Mouse (Mus musculus) hindbrain, postnatal 0 days (tissue): ENCODE measurements at regions not wholly inside any gene's neighbourhood (a gene's known extent, or its start where the extent isn't known, plus 50 kb on each side); places are given as distances from the start of the nearest gene placed in this dataset.

Source experiments
- ATAC-seq: fragments of 200-750 bp; cut with Nextera tagmentation; 2 replicates; pipeline ENCODE4 v1.8.0; 2017; ENCODE audit warnings: mild to moderate bottlenecking, moderate TSS enrichment, moderate library complexity
- DNase-seq: peaks from one replicate; pipeline ENCODE4 v3.0.0-alpha.2; 2015; ENCODE audit warnings: low spot score
- H3K27ac ChIP-seq: fragments of 300-500 bp; sonication (generic); 2 replicates; pipeline ENCODE4 v1.5.1; 2014; ENCODE audit warnings: mild to moderate bottlenecking
- H3K27me3 ChIP-seq: fragments of 300-500 bp; sonication (generic); 2 replicates; pipeline ENCODE4 v1.6.1; 2014; ENCODE audit warnings: low read length, mixed read lengths; ENCODE audit not compliant: insufficient read depth
- H3K36me3 ChIP-seq: fragments of 300-500 bp; sonication (generic); 2 replicates; pipeline ENCODE4 v1.6.1; 2014; ENCODE audit warnings: low read length, mixed read lengths; ENCODE audit not compliant: insufficient read depth
- H3K4me1 ChIP-seq: fragments of 300-500 bp; sonication (generic); 2 replicates; pipeline ENCODE4 v1.6.1; 2014; ENCODE audit warnings: antibody characterized with exemption, low read length, mixed read lengths; ENCODE audit not compliant: insufficient read depth
- H3K4me2 ChIP-seq: fragments of 300-500 bp; sonication (generic); 2 replicates; pipeline ENCODE4 v1.6.1; 2014; ENCODE audit warnings: low read depth, mild to moderate bottlenecking, low read length, moderate library complexity, mixed read lengths
- H3K4me3 ChIP-seq: fragments of 300-500 bp; sonication (generic); 2 replicates; pipeline ENCODE4 v1.5.1; 2014; ENCODE audit warnings: low read length
- H3K9ac ChIP-seq: fragments of 300-500 bp; sonication (generic); replicated peaks from 2 replicates; pipeline ENCODE4 v1.6.1; 2014; ENCODE audit warnings: mild to moderate bottlenecking, low read length, moderate library complexity, mixed read lengths
- H3K9me3 ChIP-seq: fragments of 300-500 bp; sonication (generic); 2 replicates; pipeline ENCODE4 v1.6.1; 2016; ENCODE audit warnings: low read length, mixed read lengths
- CTCF ChIP-seq: IDR thresholded peaks from 2 replicates; pipeline ENCODE4 v1.5.1; 2016; ENCODE audit warnings: antibody characterized with exemption, control low read depth, low read depth
- WGBS: fragments of 180-500 bp; shearing (Covaris S2); extraction: QIAGEN DNeasy Blood & Tissue Kit; methylation state at CpG from one replicate; pipeline ENCODE4 v1.1.7; 2014; 5-methylcytosine and 5-hydroxymethylcytosine counted together

DNA sequence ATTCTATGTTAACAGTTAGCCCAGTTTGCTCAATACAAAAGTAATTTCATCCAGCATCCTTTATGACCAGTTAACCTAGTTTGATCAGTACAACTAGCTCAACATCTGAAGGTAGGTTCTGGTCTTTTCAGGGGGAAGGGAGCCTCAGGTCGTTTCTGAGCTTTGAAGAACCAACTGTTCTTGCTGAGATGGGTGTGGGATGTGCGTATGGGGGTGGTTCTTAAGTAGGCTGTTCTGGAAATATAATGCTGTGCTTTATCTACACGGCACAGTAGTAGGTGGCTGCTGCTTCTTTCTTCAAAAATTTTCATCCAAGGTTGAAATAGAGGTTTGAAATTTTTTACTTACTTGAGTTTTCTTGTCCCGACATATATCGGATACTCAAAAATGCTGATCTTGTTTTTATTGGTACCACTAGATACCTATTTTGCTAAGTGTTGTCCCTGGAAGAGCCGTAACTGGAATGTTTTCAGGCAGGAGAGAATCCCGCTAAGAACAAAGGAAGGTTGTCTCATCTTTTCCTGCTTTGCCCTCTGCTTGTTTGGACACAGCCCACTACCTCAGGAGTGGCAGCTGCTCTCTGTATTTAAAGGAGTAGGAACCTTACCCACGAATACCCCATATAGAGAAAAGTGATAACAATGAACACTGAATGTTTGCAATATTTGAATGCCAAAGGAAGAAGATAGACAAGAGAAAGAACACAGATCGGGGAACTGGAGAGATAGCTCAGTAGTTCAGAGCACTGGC is 275.5 kb downstream of the Cdh10 start:
- no peak for ATAC-seq
- TF ChIP-seq CTCF: no peak
- Histone ChIP-seq H3K9ac (no peak overlapping the region), H3K36me3 (no peaks in the 10 kb centered on the region), H3K4me1 (no peaks in the 10 kb centered on the region), H3K27ac (no peak overlapping the region), H3K4me2 (no peak overlapping the region), H3K4me3 (no peak overlapping the region), H3K9me3 (no peaks in the 10 kb centered on the region), H3K27me3 (no peaks in the 10 kb centered on the region)
- 85% methylated on average over 9 of the region's 9 CpGs for WGBS
- no peak for DNase-seq

DNA sequence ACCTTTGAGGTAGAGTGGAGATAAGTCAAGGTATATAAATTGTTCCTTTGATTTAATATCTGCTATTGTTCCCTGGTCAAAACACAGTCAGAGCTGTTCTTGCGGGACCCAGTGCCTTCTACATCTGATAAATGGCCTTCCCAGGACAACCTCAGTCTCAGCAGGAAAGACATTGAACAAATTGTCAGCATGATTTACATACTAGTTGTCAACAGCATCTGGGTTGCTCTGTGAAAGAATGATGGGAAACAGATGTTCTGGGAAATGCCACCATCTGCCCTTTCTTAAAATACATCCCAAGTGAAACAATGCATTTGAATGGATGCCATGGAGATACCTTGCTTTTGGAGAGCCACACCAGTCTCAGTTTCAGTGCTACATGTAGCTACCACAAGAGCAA is 296.2 kb downstream of the Cdh10 start:
- no peaks in the 10 kb centered on the region for H3K4me1 ChIP-seq
- no peaks in the 10 kb centered on the region for H3K9me3 ChIP-seq
- DNase-seq (peak; percentile 18), ATAC-seq (no peak)
- H3K36me3 ChIP-seq: no peaks in the 10 kb centered on the region
- no peak overlapping the region for H3K4me3 ChIP-seq
- no peak overlapping the region for H3K9ac ChIP-seq
- TF ChIP-seq CTCF: no peak
- WGBS: 28% methylated on average over 1 of the region's 1 CpGs
- no peak overlapping the region for H3K27ac ChIP-seq
- H3K4me2 ChIP-seq: no peak overlapping the region
- H3K27me3 ChIP-seq: no peaks in the 10 kb centered on the region

DNA sequence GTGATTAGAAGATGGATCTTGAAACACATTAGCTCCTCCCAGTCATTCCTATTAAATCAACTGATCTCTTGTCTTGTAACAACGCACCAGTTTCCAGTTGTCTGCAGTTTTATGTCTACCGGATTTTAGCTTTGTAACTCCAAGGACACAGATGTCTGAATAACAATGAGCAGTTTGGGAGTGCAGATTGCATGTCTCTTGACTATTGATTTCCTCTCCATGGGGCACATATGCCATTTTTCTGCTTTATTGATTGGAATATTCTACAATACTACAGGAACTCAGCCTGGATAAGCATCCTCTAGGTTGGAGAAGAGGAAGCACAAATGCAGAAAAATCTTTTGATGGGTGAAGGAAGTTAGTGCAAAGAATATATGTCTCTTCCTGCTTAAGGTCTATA is 300.2 kb downstream of the Cdh10 start:
- Histone ChIP-seq H3K9ac (no peak overlapping the region), H3K4me1 (no peaks in the 10 kb centered on the region), H3K27ac (no peak overlapping the region), H3K4me3 (no peak overlapping the region), H3K27me3 (no peaks in the 10 kb centered on the region), H3K36me3 (no peaks in the 10 kb centered on the region), H3K9me3 (no peaks in the 10 kb centered on the region), H3K4me2 (no peak overlapping the region)
- TF ChIP-seq CTCF: no peak
- WGBS: 66% methylated on average over 2 of the region's 2 CpGs
- DNase-seq (no peak), ATAC-seq (no peak)

DNA sequence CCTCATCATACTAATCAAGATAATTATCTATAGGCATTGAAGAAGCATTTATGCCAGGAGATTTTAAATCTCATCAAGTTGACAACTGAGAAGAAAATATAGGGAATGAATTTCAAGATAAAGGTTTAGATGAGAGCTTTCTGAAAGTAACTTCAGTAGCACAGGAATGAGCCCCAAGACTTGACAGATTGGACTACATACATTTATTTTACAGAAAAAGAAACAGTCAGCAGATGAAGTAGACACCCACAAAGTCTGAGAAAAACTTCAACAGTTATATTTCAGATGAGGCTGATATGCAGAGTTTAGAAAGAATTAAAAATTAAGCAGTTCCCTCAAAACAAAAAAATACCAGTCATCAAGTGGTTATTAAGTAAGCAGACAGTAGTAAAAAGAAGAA is 308.7 kb downstream of the Cdh10 start:
- DNase-seq (no peak), ATAC-seq (no peak)
- Histone ChIP-seq H3K4me2 (no peak overlapping the region), H3K9me3 (no peaks in the 10 kb centered on the region), H3K4me3 (no peak overlapping the region), H3K27ac (no peak overlapping the region), H3K36me3 (no peaks in the 10 kb centered on the region), H3K27me3 (no peaks in the 10 kb centered on the region), H3K4me1 (no peaks in the 10 kb centered on the region), H3K9ac (no peak overlapping the region)
- no peak for TF ChIP-seq CTCF

DNA sequence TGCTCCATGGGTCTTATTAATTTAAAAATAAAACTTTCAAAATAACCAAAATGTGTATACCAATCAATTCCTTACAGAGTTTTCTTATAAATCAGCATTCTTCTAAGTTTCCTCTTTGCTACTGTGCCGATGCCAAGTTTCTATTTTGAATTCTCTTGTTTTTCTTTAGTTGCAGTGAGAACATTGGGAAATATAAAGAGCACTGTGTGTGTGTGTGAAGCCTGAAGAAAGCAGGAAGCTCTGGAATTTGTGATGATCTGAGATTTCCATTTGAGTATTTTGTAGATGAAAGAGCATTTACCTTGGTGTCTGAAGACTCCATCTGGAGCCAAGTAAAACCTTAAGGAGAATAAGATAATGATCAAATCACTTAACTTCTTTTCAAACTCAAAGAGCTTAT is 310.6 kb downstream of the Cdh10 start:
- Histone ChIP-seq H3K9ac (no peak overlapping the region), H3K9me3 (no peaks in the 10 kb centered on the region), H3K4me1 (no peaks in the 10 kb centered on the region), H3K27ac (no peak overlapping the region), H3K4me2 (no peak overlapping the region), H3K4me3 (no peak overlapping the region), H3K36me3 (no peaks in the 10 kb centered on the region), H3K27me3 (no peaks in the 10 kb centered on the region)
- WGBS: 86% methylated on average over 1 of the region's 1 CpGs
- DNase-seq: no peak
- TF ChIP-seq CTCF: no peak
- no peak for ATAC-seq

DNA sequence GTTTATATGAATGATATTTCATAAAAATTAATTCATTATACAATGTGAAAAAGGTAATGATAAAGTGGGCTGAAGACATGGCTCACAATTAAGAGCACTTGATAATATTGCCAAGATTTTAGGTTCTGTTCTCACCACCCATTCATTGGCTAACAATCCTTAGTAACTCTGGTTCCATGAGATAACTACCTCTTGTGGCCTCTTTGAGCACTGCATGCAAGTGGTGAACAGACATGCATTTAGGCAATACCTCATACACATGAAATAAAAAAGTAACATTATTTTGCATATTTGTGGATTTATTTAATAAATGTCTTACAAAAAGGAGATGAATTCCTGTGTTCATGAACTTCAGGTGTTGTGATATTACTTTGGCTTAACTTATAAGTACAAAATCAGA is 334.9 kb downstream of the Cdh10 start:
- no peak overlapping the region for H3K9ac ChIP-seq
- H3K4me2 ChIP-seq: no peak overlapping the region
- H3K27ac ChIP-seq: no peak overlapping the region
- H3K9me3 ChIP-seq: no peaks in the 10 kb centered on the region
- no peaks in the 10 kb centered on the region for H3K27me3 ChIP-seq
- no peak for DNase-seq
- no peaks in the 10 kb centered on the region for H3K36me3 ChIP-seq
- H3K4me3 ChIP-seq: no peak overlapping the region
- no peak for TF ChIP-seq CTCF
- H3K4me1 ChIP-seq: no peaks in the 10 kb centered on the region
- no peak for ATAC-seq

DNA sequence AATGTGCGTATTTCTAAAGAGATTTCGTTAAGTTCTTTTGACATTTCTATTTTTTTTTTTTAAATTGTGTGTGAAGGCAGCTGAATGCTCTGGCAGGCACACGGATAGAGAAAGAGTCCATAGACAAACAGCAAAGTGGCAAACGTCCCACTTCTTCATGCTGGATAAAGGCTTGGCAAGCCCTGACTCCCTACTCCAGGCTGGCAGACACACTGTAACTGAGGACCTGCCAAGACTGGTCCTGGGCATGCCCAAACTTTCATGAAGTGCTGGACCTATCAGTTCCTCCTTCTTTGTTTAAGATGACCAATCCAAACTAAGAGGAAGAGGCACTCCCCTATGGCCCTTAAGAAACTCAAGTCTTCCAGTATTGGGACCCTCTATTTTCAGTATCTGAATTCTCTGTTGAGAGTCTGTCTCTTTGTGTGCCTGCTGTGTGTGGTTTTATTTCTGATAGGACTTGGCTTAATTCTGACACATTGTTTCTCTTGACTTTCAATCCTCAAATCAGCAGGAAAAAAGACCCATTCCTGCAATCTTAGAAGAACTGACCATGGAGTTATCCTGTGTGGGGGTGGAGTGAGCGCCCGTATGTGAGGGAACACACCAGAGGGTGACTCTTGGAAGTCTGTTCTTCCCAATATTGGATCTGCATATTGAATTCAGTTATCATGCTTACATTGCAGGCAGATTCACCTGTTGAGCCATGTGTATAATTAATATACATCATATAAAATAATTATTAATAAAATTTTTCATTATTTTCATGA is 343.6 kb downstream of the Cdh10 start:
- WGBS: 57% methylated on average over 6 of the region's 6 CpGs
- Histone ChIP-seq H3K27me3 (no peaks in the 10 kb centered on the region), H3K4me2 (no peak overlapping the region), H3K9me3 (no peaks in the 10 kb centered on the region), H3K9ac (no peak overlapping the region), H3K27ac (peak overlapping the region; percentile 67), H3K4me1 (no peaks in the 10 kb centered on the region), H3K4me3 (no peak overlapping the region), H3K36me3 (no peaks in the 10 kb centered on the region)
- no peak for TF ChIP-seq CTCF
- peak; percentile 100 for ATAC-seq
- DNase-seq: peak; percentile 91
